Mouse (Mus musculus) C2C12 (cell line): ENCODE measurements around the gene Oma1. TPM values are rescaled to one million over a fixed set of nuclear protein-coding genes. Genes with fewer than 3 reads are reported as not detected.
A peak's percentile ranks its signal among the peaks of the same experiment; 100 is the strongest.

Source experiments
- H3K27me3 ChIP-seq: one replicate; pipeline ENCODE4 v1.6.1; 2011; ENCODE audit not compliant: control insufficient read depth, insufficient read depth, insufficient read length
- H3K36me3 ChIP-seq: one replicate; pipeline ENCODE4 v1.6.1; 2011; ENCODE audit not compliant: control insufficient read depth, insufficient read depth
- H3K4me3 ChIP-seq: one replicate; pipeline ENCODE4 v1.5.1; 2011; ENCODE audit warnings: mild to moderate bottlenecking, control low read depth; ENCODE audit not compliant: poor library complexity, insufficient read depth, severe bottlenecking
- H3K79me2 ChIP-seq: one replicate; pipeline ENCODE4 v1.6.1; 2011; ENCODE audit not compliant: control insufficient read depth, insufficient read depth
- H3K79me3 ChIP-seq: one replicate; pipeline ENCODE4 v1.6.1; 2011; ENCODE audit warnings: low read depth, control low read depth
- H3ac ChIP-seq: one replicate; pipeline ENCODE3; 2011; ENCODE audit warnings: low read depth; ENCODE audit not compliant: control insufficient read depth, insufficient read length
- CEBPB ChIP-seq: IDR thresholded peaks from one replicate; pipeline ENCODE4 v1.6.1; 2011; ENCODE audit warnings: low read depth, mild to moderate bottlenecking, control low read depth, moderate library complexity
- CTCF ChIP-seq: IDR thresholded peaks from one replicate; pipeline ENCODE4 v1.5.1; 2011; ENCODE audit not compliant: control insufficient read depth, insufficient read depth, insufficient read length
- FOSL1 ChIP-seq: IDR thresholded peaks from one replicate; pipeline ENCODE4 v1.8.0; 2011; ENCODE audit warnings: mild to moderate bottlenecking, low read length; ENCODE audit not compliant: poor library complexity, insufficient read depth, severe bottlenecking
- MAX ChIP-seq: IDR thresholded peaks from one replicate; pipeline ENCODE4 v1.6.1; 2011; ENCODE audit warnings: mild to moderate bottlenecking, control low read depth
- MYOD1 ChIP-seq: IDR thresholded peaks from one replicate; pipeline ENCODE4 v1.6.1; 2011; ENCODE audit warnings: low read depth; ENCODE audit not compliant: control insufficient read depth, insufficient read length
- MYOG ChIP-seq: IDR thresholded peaks from one replicate; pipeline ENCODE4 v1.6.1; 2011; ENCODE audit not compliant: control insufficient read depth, insufficient read length; ENCODE audit errors: extremely low read depth
- USF1 ChIP-seq: IDR thresholded peaks from one replicate; pipeline ENCODE4 v1.6.1; 2011; ENCODE audit warnings: low read depth, mild to moderate bottlenecking, control low read depth, moderate library complexity
- long read RNA-seq, 2 experiments: library from polyadenylated mRNA; unstranded; transcript quantifications; one replicate each; pipeline ENCODE4 v2.0.0; 2019 to 2020
- polyA plus RNA-seq: library from polyadenylated mRNA; unstranded; fragments of >200 nt; fragmentation: generic; extraction: Trizol; gene quantifications from one replicate; pipeline ENCODE4 v1.2.1, GENCODE M21; 2012; ENCODE audit warnings: missing spikeins

Gene Oma1
- 5.9 TPM for polyA plus RNA-seq
- long read RNA-seq, experiment 1, transcript Oma1-201 (9 exons, 1,915 nt) = major isoform, 12 of 23 reads
- long read RNA-seq, experiment 1, partial matches to known transcripts = 5 of 23 reads
- long read RNA-seq, experiment 1, other reads (novel, unspliced or antisense) = 6 of 23 reads
- long read RNA-seq, experiment 2, transcript Oma1-201 (9 exons, 1,915 nt) = major isoform, 50 of 65 reads
- long read RNA-seq, experiment 2, partial matches to known transcripts = 4 of 65 reads
- long read RNA-seq, experiment 2, other reads (novel, unspliced or antisense) = 11 of 65 reads

GRCm38 (mm10) chr4:103313587-103314525, at the start of gene Oma1:
TSS of gene Oma1 (plus strand) at chr4:103313812.
- Histone ChIP-seq H3K27me3 (no peaks in the 10 kb centered on the region), H3K79me2 (no peaks in the 10 kb centered on the region), H3ac (peak within 1 kb of the TSS; percentile 63), H3K4me3 (peak within 1 kb of the TSS; percentile 57), H3K79me3 (no peaks in the 10 kb centered on the region), H3K36me3 (no peaks in the 10 kb centered on the region)
- TF ChIP-seq MAX (no peak), CEBPB (no peak), CTCF (peak; percentile 61)

- no peak overlapping the region for H3ac ChIP-seq
- H3K27me3 ChIP-seq = no peaks in the 10 kb centered on the region
- H3K36me3 ChIP-seq = no peaks in the 10 kb centered on the region
- H3K79me3 ChIP-seq = no peaks in the 10 kb centered on the region
- H3K79me2 ChIP-seq = no peaks in the 10 kb centered on the region
- H3K4me3 ChIP-seq = no peak overlapping the region
- TF ChIP-seq MYOD1 (peak; percentile 41), CTCF (no peak)
Observed at GRCm38 (mm10) chr4:103263812-103264396, 49.7 kb upstream of the Oma1 start.

GRCm38 (mm10) chr4:103265166-103265565, 48.4 kb upstream of the Oma1 start:
- Histone ChIP-seq H3K79me2 (no peaks in the 10 kb centered on the region), H3ac (no peak overlapping the region), H3K4me3 (no peak overlapping the region), H3K27me3 (no peaks in the 10 kb centered on the region), H3K36me3 (no peaks in the 10 kb centered on the region), H3K79me3 (no peaks in the 10 kb centered on the region)
- no peak for TF ChIP-seq CEBPB

GRCm38 (mm10) chr4:103269336-103269735, 44.3 kb upstream of the Oma1 start:
- Histone ChIP-seq H3ac (no peak overlapping the region), H3K4me3 (no peak overlapping the region), H3K79me3 (no peaks in the 10 kb centered on the region), H3K79me2 (no peaks in the 10 kb centered on the region), H3K27me3 (peaks cover 3% of the 10 kb centered on the region), H3K36me3 (no peaks in the 10 kb centered on the region)
- TF ChIP-seq MYOG (no peak), MAX (no peak), FOSL1 (no peak), CEBPB (no peak), CTCF (no peak), USF1 (no peak), MYOD1 (no peak)

- Histone ChIP-seq H3K4me3 (no peak overlapping the region), H3K79me3 (no peaks in the 10 kb centered on the region), H3K36me3 (no peaks in the 10 kb centered on the region), H3K27me3 (peaks cover 3% of the 10 kb centered on the region), H3ac (no peak overlapping the region), H3K79me2 (no peaks in the 10 kb centered on the region)
- no peak for TF ChIP-seq USF1
Observed at GRCm38 (mm10) chr4:103273021-103273420, 40.6 kb upstream of the Oma1 start.

- H3ac ChIP-seq = no peak overlapping the region
- H3K79me3 ChIP-seq = no peaks in the 10 kb centered on the region
- no peaks in the 10 kb centered on the region for H3K36me3 ChIP-seq
- no peak overlapping the region for H3K4me3 ChIP-seq
- H3K79me2 ChIP-seq = no peaks in the 10 kb centered on the region
- H3K27me3 ChIP-seq = peaks cover 10% of the 10 kb centered on the region
- no peak for TF ChIP-seq CTCF
- no peak for TF ChIP-seq MYOD1
- TF ChIP-seq USF1 = no peak
- no peak for TF ChIP-seq MAX
- TF ChIP-seq MYOG = no peak
- TF ChIP-seq CEBPB = no peak
- no peak for TF ChIP-seq FOSL1
Observed at GRCm38 (mm10) chr4:103288342-103288741, 25.3 kb upstream of the Oma1 start.
